Mouse (Mus musculus): ENCODE data around the gene Glmp. TPM values are rescaled to one million over a fixed set of nuclear protein-coding genes. Genes with fewer than 3 reads are reported as not detected.

Glmp gene
- polyA plus RNA-seq, 1 experiment = 181 TPM

GRCm38 (mm10) chr3:88299172-88299571, 25.7 kb upstream of the Glmp start:
- Histone ChIP-seq H3K4me1 (ENCODE audit: control insufficient read depth, insufficient read depth, insufficient read length, low read length) (no peaks in the 10 kb centered on the region), H3K4me3 (ENCODE audit: low read depth, low read length) (no peak overlapping the region), H3K27me3 (ENCODE audit: control insufficient read depth, insufficient read depth, low read length) (no peaks in the 10 kb centered on the region), H3K36me3 (ENCODE audit: control insufficient read depth, insufficient read depth, low read length) (peaks cover 32% of the 10 kb centered on the region), H3K27ac (ENCODE audit: insufficient read depth, low read depth, low read length) (no peak overlapping the region)
- WGBS = 35% methylated on average over 1 of the region's 1 CpGs
- TF ChIP-seq CTCF (IDR thresholded peaks at IDR 0.05; ENCODE audit: extremely low read depth, insufficient read length, insufficient replicate concordance, low read depth, low read length) (no peak), POLR2A (IDR thresholded peaks at IDR 0.05; ENCODE audit: low read depth, low read length) (no peak)

GRCm38 (mm10) chr3:88328956-88329355, 4.1 kb downstream of the Glmp start:
- Histone ChIP-seq H3K27ac (ENCODE audit: insufficient read depth, low read depth, low read length) (no peak overlapping the region), H3K27me3 (ENCODE audit: control insufficient read depth, insufficient read depth, low read length) (no peaks in the 10 kb centered on the region), H3K36me3 (ENCODE audit: control insufficient read depth, insufficient read depth, low read length) (peaks cover 18% of the 10 kb centered on the region), H3K4me1 (ENCODE audit: control insufficient read depth, insufficient read depth, insufficient read length, low read length) (peaks cover 17% of the 10 kb centered on the region), H3K4me3 (ENCODE audit: low read depth, low read length) (no peak overlapping the region)
- TF ChIP-seq POLR2A (IDR thresholded peaks at IDR 0.05; ENCODE audit: low read depth, low read length) (no peak), CTCF (IDR thresholded peaks at IDR 0.05; ENCODE audit: extremely low read depth, insufficient read length, insufficient replicate concordance, low read depth, low read length) (no peak)
- 65% methylated on average over 5 of the region's 5 CpGs for WGBS

GRCm38 (mm10) chr3:88331282-88331681, 6.5 kb downstream of the Glmp start:
- H3K36me3 ChIP-seq (ENCODE audit: control insufficient read depth, insufficient read depth, low read length) = peaks cover 18% of the 10 kb centered on the region
- TF ChIP-seq CTCF (IDR thresholded peaks at IDR 0.05; ENCODE audit: extremely low read depth, insufficient read length, insufficient replicate concordance, low read depth, low read length) = peak; percentile 77; the same call in 1 of the 2 replicates
- TF ChIP-seq POLR2A (IDR thresholded peaks at IDR 0.05; ENCODE audit: low read depth, low read length) = no peak
- H3K4me3 ChIP-seq (ENCODE audit: low read depth, low read length) = no peak overlapping the region
- no peak overlapping the region for H3K27ac ChIP-seq (ENCODE audit: insufficient read depth, low read depth, low read length)
- WGBS = 11% methylated on average over 2 of the region's 2 CpGs
- H3K27me3 ChIP-seq (ENCODE audit: control insufficient read depth, insufficient read depth, low read length) = no peaks in the 10 kb centered on the region
- peaks cover 11% of the 10 kb centered on the region for H3K4me1 ChIP-seq (ENCODE audit: control insufficient read depth, insufficient read depth, insufficient read length, low read length)

GRCm38 (mm10) chr3:88334029-88334658, 9.3 kb downstream of the Glmp start:
- Histone ChIP-seq H3K4me3 (ENCODE audit: low read depth, low read length) (peak overlapping the region; percentile 64), H3K4me1 (ENCODE audit: control insufficient read depth, insufficient read depth, insufficient read length, low read length) (peaks cover 16% of the 10 kb centered on the region), H3K27ac (ENCODE audit: insufficient read depth, low read depth, low read length) (peak overlapping the region; percentile 99), H3K27me3 (ENCODE audit: control insufficient read depth, insufficient read depth, low read length) (no peaks in the 10 kb centered on the region), H3K36me3 (ENCODE audit: control insufficient read depth, insufficient read depth, low read length) (peaks cover 7% of the 10 kb centered on the region)
- TF ChIP-seq POLR2A (IDR thresholded peaks at IDR 0.05; ENCODE audit: low read depth, low read length) (0 out of 2 replicates have a peak, but pooled peaks have one; percentile 11), CTCF (IDR thresholded peaks at IDR 0.05; ENCODE audit: extremely low read depth, insufficient read length, insufficient replicate concordance, low read depth, low read length) (no peak)
- WGBS = 23% methylated on average over 12 of the region's 12 CpGs

GRCm38 (mm10) chr3:88334902-88335435, 10.1 kb downstream of the Glmp start:
- peak overlapping the region; percentile 99 for H3K27ac ChIP-seq (ENCODE audit: insufficient read depth, low read depth, low read length)
- H3K27me3 ChIP-seq (ENCODE audit: control insufficient read depth, insufficient read depth, low read length) = no peaks in the 10 kb centered on the region
- peaks cover 16% of the 10 kb centered on the region for H3K4me1 ChIP-seq (ENCODE audit: control insufficient read depth, insufficient read depth, insufficient read length, low read length)
- TF ChIP-seq POLR2A (IDR thresholded peaks at IDR 0.05; ENCODE audit: low read depth, low read length) = no peak
- TF ChIP-seq CTCF (IDR thresholded peaks at IDR 0.05; ENCODE audit: extremely low read depth, insufficient read length, insufficient replicate concordance, low read depth, low read length) = no peak
- peak overlapping the region; percentile 75 for H3K4me3 ChIP-seq (ENCODE audit: low read depth, low read length)
- H3K36me3 ChIP-seq (ENCODE audit: control insufficient read depth, insufficient read depth, low read length) = peaks cover 2% of the 10 kb centered on the region; the same call in 1 of the 2 replicates
- WGBS = 9% methylated on average over 3 of the region's 3 CpGs

GRCm38 (mm10) chr3:88335436-88336053, 10.7 kb downstream of the Glmp start:
- TF ChIP-seq POLR2A (IDR thresholded peaks at IDR 0.05; ENCODE audit: low read depth, low read length) (no peak), CTCF (IDR thresholded peaks at IDR 0.05; ENCODE audit: extremely low read depth, insufficient read length, insufficient replicate concordance, low read depth, low read length) (no peak)
- Histone ChIP-seq H3K4me1 (ENCODE audit: control insufficient read depth, insufficient read depth, insufficient read length, low read length) (peaks cover 16% of the 10 kb centered on the region), H3K27me3 (ENCODE audit: control insufficient read depth, insufficient read depth, low read length) (no peaks in the 10 kb centered on the region), H3K36me3 (ENCODE audit: control insufficient read depth, insufficient read depth, low read length) (peaks cover 2% of the 10 kb centered on the region; the same call in 1 of the 2 replicates), H3K4me3 (ENCODE audit: low read depth, low read length) (peak overlapping the region; percentile 75), H3K27ac (ENCODE audit: insufficient read depth, low read depth, low read length) (peak overlapping the region; percentile 99)
- whole genome bisulfite sequencing = under 1% methylated on average over 27 of the region's 27 CpGs
